ENCODE assay signal across 13 mouse cellular contexts in genomic region chr1:189657406-189657805, GRCm38 (mm10).
"Had no signal": no experiment of that assay in that cellular context is flagged by ENCODE, and none has a peak within 500 bp of the region (broad histone marks: within the 10 kb centered on the region; RNA-seq: fewer than 3 reads in every experiment).

No protein-coding gene starts in this region.

- DNase-seq: gastrocnemius, postnatal 14 days; gastrocnemius, postnatal 36 days; heart, adult 2 months; heart, postnatal 14 days; heart, postnatal 36 days; kidney, adult 18-20 months; kidney, adult 8-10 months; kidney, postnatal 10 days; kidney, postnatal 25 days; layer of hippocampus, adult 9-11 months; layer of hippocampus, postnatal 36 days; left cerebral cortex, postnatal 4 days; lung, adult 18-20 months had no signal
